Mouse (Mus musculus): ENCODE results near the gene Acp7.

GRCm38 (mm10) chr7:28560856-28561255, 70.3 kb downstream of the Acp7 start:
- TF ChIP-seq POLR2A (IDR thresholded peaks at IDR 0.05; ENCODE audit: extremely low read depth, insufficient read depth, low read length) (no peak), CTCF (IDR thresholded peaks at IDR 0.05; ENCODE audit: low read depth, low read length) (no peak)
